In the genomic region with DNA sequence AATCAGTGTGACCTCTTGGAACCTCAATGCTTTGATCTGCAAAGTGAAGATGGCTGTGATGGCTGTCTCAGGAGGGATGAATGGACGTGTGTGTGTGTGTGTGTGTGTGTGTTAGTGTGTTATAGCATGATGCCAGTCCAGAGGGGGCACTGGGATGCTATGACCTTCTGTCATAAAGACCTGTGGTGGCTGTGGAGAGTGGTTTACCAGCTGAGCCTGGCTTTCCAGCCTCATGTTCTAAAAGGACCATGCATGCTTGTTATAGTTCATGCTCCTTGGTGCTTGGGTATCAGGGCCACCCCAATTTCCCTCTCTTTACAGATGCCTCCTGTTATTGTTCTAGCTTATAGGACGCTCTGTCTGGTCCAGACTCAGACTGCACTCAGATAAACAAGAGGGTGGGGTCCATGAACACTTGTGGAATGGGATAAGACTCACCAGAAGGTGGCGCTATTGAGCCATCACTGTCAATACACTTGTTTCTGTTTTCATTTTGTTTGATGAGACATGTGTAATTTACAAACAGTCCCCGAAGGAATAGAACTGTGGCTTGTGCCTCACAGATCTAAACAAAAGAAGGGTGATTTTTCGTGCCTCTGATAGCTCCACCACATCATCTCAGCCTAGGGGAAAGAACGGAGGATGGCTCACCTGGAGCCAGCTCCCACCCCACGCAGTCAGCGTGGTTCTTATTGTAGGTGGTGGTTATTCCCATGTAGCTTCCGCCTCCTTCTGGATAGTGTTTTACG, we compare ENCODE assay signal across 8 mouse cellular contexts.
DNase-seq lines count a peak whose midpoint lies in the region; ATAC-seq and TF ChIP-seq lines count a peak whose summit lies in the region.

No protein-coding gene starts in this region.

- peak; percentile 78 for DNase-seq in forebrain, embryonic 14.5 days (ENCODE audit: low spot score)
- DNase-seq in CD4-positive helper T cell, adult 2 months (ENCODE audit: low read depth, low spot score): peak; percentile 31
- peak; percentile 58 to 68 for DNase-seq in frontal cortex, postnatal 36 days (ENCODE audit: low spot score in 2 of 2)
- DNase-seq in layer of hippocampus, adult 11-12 months (ENCODE audit: low spot score): peak; percentile 70
- peak; percentile 7 for DNase-seq in lung, postnatal 25 days (ENCODE audit: low spot score)

- TF ChIP-seq POLR2A in bone marrow, adult 2 months (IDR thresholded peaks at IDR 0.05; ENCODE audit: borderline replicate concordance, control insufficient read depth, low read depth, low read length): no peak

- no peaks in the 10 kb centered on the region for H3K27me3 ChIP-seq in forebrain, embryonic 14.5 days (replicated peaks; ENCODE audit: control insufficient read depth, insufficient read depth, low read length)
- no peaks in the 10 kb centered on the region for H3K27me3 ChIP-seq in forebrain, embryonic 16.5 days (replicated peaks; ENCODE audit: control insufficient read depth, insufficient read depth, low read length)
- no peaks in the 10 kb centered on the region for H3K27me3 ChIP-seq in stomach, embryonic 14.5 days (ENCODE audit: control insufficient read depth, insufficient read depth, low read length)

- TF ChIP-seq CTCF in bone marrow, adult 2 months (IDR thresholded peaks at IDR 0.05; ENCODE audit: control insufficient read depth, insufficient read depth, low read length): peak; percentile 37; the same call in 1 of the 2 replicates

- no peak overlapping the region for H3K9ac ChIP-seq in forebrain, embryonic 14.5 days (ENCODE audit: low read length)
- H3K9ac ChIP-seq in forebrain, embryonic 16.5 days (replicated peaks; ENCODE audit: low read depth, low read length): no peak overlapping the region
- H3K9ac ChIP-seq in stomach, embryonic 14.5 days (replicated peaks; ENCODE audit: low read depth, low read length): no peak overlapping the region

- no peaks in the 10 kb centered on the region for H3K4me1 ChIP-seq in forebrain, embryonic 14.5 days (ENCODE audit: control insufficient read depth, insufficient read depth, low read length)
- no peaks in the 10 kb centered on the region for H3K4me1 ChIP-seq in forebrain, embryonic 16.5 days (replicated peaks; ENCODE audit: control insufficient read depth, insufficient read depth, low read length)
- H3K4me1 ChIP-seq in bone marrow, adult 2 months (ENCODE audit: control insufficient read depth, insufficient read depth, low read length): no peaks in the 10 kb centered on the region
- no peaks in the 10 kb centered on the region for H3K4me1 ChIP-seq in stomach, embryonic 14.5 days (ENCODE audit: control insufficient read depth, insufficient read depth, low read length)

- no peak overlapping the region for H3K4me3 ChIP-seq in forebrain, embryonic 14.5 days (ENCODE audit: low read depth, low read length)
- H3K4me3 ChIP-seq in forebrain, embryonic 16.5 days (replicated peaks; ENCODE audit: low read length): no peak overlapping the region
- no peak overlapping the region for H3K4me3 ChIP-seq in bone marrow, adult 2 months (replicated peaks; ENCODE audit: control insufficient read depth, low read depth, low read length)
- no peak overlapping the region for H3K4me3 ChIP-seq in stomach, embryonic 14.5 days (ENCODE audit: low read depth, low read length)

- 52% methylated on average over 10 of the region's 10 CpGs for WGBS in forebrain, embryonic 14.5 days
- 52% methylated on average over 10 of the region's 10 CpGs for WGBS in forebrain, embryonic 16.5 days
- WGBS in bone marrow, adult 2 months: 47% methylated on average over 10 of the region's 10 CpGs
- WGBS in stomach, embryonic 14.5 days: 55% methylated on average over 10 of the region's 10 CpGs

- H3K27ac ChIP-seq in forebrain, embryonic 14.5 days (ENCODE audit: low read depth, low read length): no peak overlapping the region
- no peak overlapping the region for H3K27ac ChIP-seq in forebrain, embryonic 16.5 days (ENCODE audit: low read length)
- no peak overlapping the region for H3K27ac ChIP-seq in bone marrow, adult 2 months (ENCODE audit: control insufficient read depth, insufficient read depth, low read depth, low read length, poor library complexity)
- no peak overlapping the region for H3K27ac ChIP-seq in stomach, embryonic 14.5 days (ENCODE audit: low read length)

- H3K36me3 ChIP-seq in forebrain, embryonic 14.5 days (ENCODE audit: control insufficient read depth, insufficient read depth, low read length): no peaks in the 10 kb centered on the region
- no peaks in the 10 kb centered on the region for H3K36me3 ChIP-seq in forebrain, embryonic 16.5 days (ENCODE audit: control insufficient read depth, insufficient read depth)
- no peaks in the 10 kb centered on the region for H3K36me3 ChIP-seq in stomach, embryonic 14.5 days (ENCODE audit: control insufficient read depth, insufficient read depth, low read length)

- no peak overlapping the region for H3K4me2 ChIP-seq in forebrain, embryonic 14.5 days (ENCODE audit: low read length)
- H3K4me2 ChIP-seq in forebrain, embryonic 16.5 days (ENCODE audit: low read length): no peak overlapping the region
- H3K4me2 ChIP-seq in stomach, embryonic 14.5 days (replicated peaks; ENCODE audit: low read depth, low read length): no peak overlapping the region

- ATAC-seq in forebrain, embryonic 14.5 days: peak; percentile 50; the same call in 1 of the 2 replicates
- no peak for ATAC-seq in forebrain, embryonic 16.5 days
- 0 out of 2 replicates have a peak, but pooled peaks have one; percentile 23 for ATAC-seq in stomach, embryonic 14.5 days (ENCODE audit: insufficient number of reproducible peaks, insufficient read depth, low FRiP score, low read depth)

- no peaks in the 10 kb centered on the region for H3K9me3 ChIP-seq in forebrain, embryonic 14.5 days (replicated peaks; ENCODE audit: control insufficient read depth, low read length)
- no peaks in the 10 kb centered on the region for H3K9me3 ChIP-seq in forebrain, embryonic 16.5 days (ENCODE audit: control insufficient read depth, low read length)
- no peaks in the 10 kb centered on the region for H3K9me3 ChIP-seq in stomach, embryonic 14.5 days (ENCODE audit: control insufficient read depth, low read depth, low read length)

Comparison
In these comparisons a context has a peak if more than half of its experiments do, and no peak if none do; other contexts are left out.
1. DNase-seq: peak in every context shown above with its lines; median percentile 78 in forebrain, embryonic 14.5 days; 70 in layer of hippocampus, adult 11-12 months; 63 in frontal cortex, postnatal 36 days; 31 in CD4-positive helper T cell, adult 2 months; 7 in lung, postnatal 25 days.